ENCODE assay signal across 9 mouse cellular contexts in genomic region chr2:82053185-82053891, GRCm38 (mm10). TPM values are rescaled to one million over a fixed set of nuclear protein-coding genes. Genes with fewer than 3 reads are reported as not detected.
DNase-seq lines count a peak whose midpoint lies in the region; ATAC-seq and TF ChIP-seq lines count a peak whose summit lies in the region.
"Had no signal": no experiment of that assay in that cellular context is flagged by ENCODE, and none has a peak within 500 bp of the region (broad histone marks: within the 10 kb centered on the region; RNA-seq: fewer than 3 reads in every experiment).

Zfp804a (plus strand) TSS chr2:82053222.

- peak within 1 kb of the TSS; percentile 75 for H3K4me3 ChIP-seq in forebrain, embryonic 16.5 days (replicated peaks; ENCODE audit: low read length)
- H3K4me3 ChIP-seq in liver, embryonic 11.5 days (ENCODE audit: low read depth, low read length) = peak within 1 kb of the TSS; percentile 58

- peak within 1 kb of the TSS; percentile 87 for H3K27ac ChIP-seq in forebrain, embryonic 16.5 days (ENCODE audit: low read length)
- H3K27ac ChIP-seq in liver, embryonic 11.5 days (ENCODE audit: low read depth, low read length) = no peak within 1 kb of the TSS

- H3K36me3 ChIP-seq in forebrain, embryonic 16.5 days (ENCODE audit: control insufficient read depth, insufficient read depth) = no peaks in the 10 kb centered on the region
- no peaks in the 10 kb centered on the region for H3K36me3 ChIP-seq in liver, embryonic 11.5 days (ENCODE audit: control insufficient read depth, insufficient read depth, low read length)

- peak within 1 kb of the TSS; percentile 79 for H3K4me2 ChIP-seq in forebrain, embryonic 16.5 days (ENCODE audit: low read length)
- H3K4me2 ChIP-seq in liver, embryonic 11.5 days = peak within 1 kb of the TSS; percentile 79

- TF ChIP-seq CTCF in brain, embryonic 14.5 days (IDR thresholded peaks at IDR 0.05; ENCODE audit: borderline replicate concordance, extremely low read depth, insufficient read depth, insufficient read length) = no peak

- TF ChIP-seq POLR2A in brain, embryonic 14.5 days (IDR thresholded peaks at IDR 0.05; ENCODE audit: borderline replicate concordance, extremely low read depth, insufficient read depth, insufficient read length, poor library complexity, severe bottlenecking) = peak; percentile 39; the same call in 1 of the 2 replicates

- peak; percentile 15 to 21 for DNase-seq in gastrocnemius, postnatal 4 days (ENCODE audit: low spot score in 2 of 2)
- no peak for DNase-seq in gastrocnemius, adult 8-10 months (ENCODE audit: low spot score in 2 of 2)
- peak; percentile 88 for DNase-seq in brain, embryonic 14.5 days (ENCODE audit: low read depth)
- DNase-seq in kidney, postnatal 10 days = peak; percentile 24
- DNase-seq in liver, embryonic 11.5 days (ENCODE audit: low spot score) = peak; percentile 40
- peak; percentile 15 for DNase-seq in right cerebral cortex, adult 18-20 months
- DNase-seq in spleen, adult 12 weeks (ENCODE audit: low spot score) = no peak

- H3K9me3 ChIP-seq in forebrain, embryonic 16.5 days (ENCODE audit: control insufficient read depth, low read length) = no peaks in the 10 kb centered on the region
- H3K9me3 ChIP-seq in liver, embryonic 11.5 days (ENCODE audit: control insufficient read depth, low read length) = no peaks in the 10 kb centered on the region

- peak within 1 kb of the TSS; percentile 83 for H3K9ac ChIP-seq in forebrain, embryonic 16.5 days (replicated peaks; ENCODE audit: low read depth, low read length)
- H3K9ac ChIP-seq in liver, embryonic 11.5 days (ENCODE audit: low read depth, low read length) = no peak within 1 kb of the TSS

- peak; percentile 92 for ATAC-seq in forebrain, embryonic 16.5 days
- ATAC-seq in liver, embryonic 11.5 days (replicated peaks; ENCODE audit: low FRiP score) = peak; percentile 54

- under 1% methylated on average over 71 of the region's 82 CpGs for WGBS in forebrain, embryonic 16.5 days
- WGBS in liver, embryonic 11.5 days = 3% methylated on average over 56 of the region's 82 CpGs

- H3K4me1 ChIP-seq in forebrain, embryonic 16.5 days (replicated peaks; ENCODE audit: control insufficient read depth, insufficient read depth, low read length) = 0 out of 2 replicates have a peak, but pooled peaks cover 11% of the 10 kb centered on the region
- H3K4me1 ChIP-seq in liver, embryonic 11.5 days (replicated peaks; ENCODE audit: control insufficient read depth, insufficient read depth, low read length) = no peaks in the 10 kb centered on the region

- H3K27me3 ChIP-seq in forebrain, embryonic 16.5 days (replicated peaks; ENCODE audit: control insufficient read depth, insufficient read depth, low read length) = no peaks in the 10 kb centered on the region
- peaks cover 35% of the 10 kb centered on the region for H3K27me3 ChIP-seq in liver, embryonic 11.5 days (replicated peaks; ENCODE audit: control insufficient read depth, insufficient read depth, low read length)
- H3K27me3 ChIP-seq: CH12.LX had no signal

RNA-seq across cellular contexts. Expression of gene Zfp804a, which starts in this region (rescaled TPM):
- total RNA-seq in gastrocnemius, postnatal 4 days (2021) = under 1 TPM; 0.05 TPM
- not detected for total RNA-seq in gastrocnemius, adult 8-10 months (2022)
- polyA plus RNA-seq in brain, embryonic 14.5 days (2012; rRNA removed) = 7.5 and 12.4 TPM in 2 replicates
- polyA plus RNA-seq in forebrain, embryonic 16.5 days (2015; fragmentation: Nextera tagmentation; extraction: Ambion mirVana) = 7.3 and 8.4 TPM in 2 replicates
- polyA plus RNA-seq in liver, embryonic 11.5 days (2014; fragmentation: Nextera tagmentation; extraction: Ambion mirVana) = 0.40 and 0.62 TPM in 2 replicates
- total RNA-seq: CH12.LX had no signal

Comparison
In these comparisons a context has a peak if more than half of its experiments do, and no peak if none do; other contexts are left out.
1. Peak in DNase-seq in gastrocnemius, postnatal 4 days; RNA of the gene not detected or under 1 TPM.
2. Peak in DNase-seq, ATAC-seq, H3K4me3 ChIP-seq and H3K4me2 ChIP-seq in liver, embryonic 11.5 days; RNA of the gene not detected or under 1 TPM.
3. DNase-seq: peak in brain, embryonic 14.5 days (single experiment), kidney, postnatal 10 days (single experiment) and right cerebral cortex, adult 18-20 months (single experiment); none in gastrocnemius, adult 8-10 months (0 of 2) and spleen, adult 12 weeks (single experiment).